Mouse (Mus musculus) forebrain, embryonic 11.5 days (tissue): ENCODE data around the gene Pold1. TPM values are rescaled to one million over a fixed set of nuclear protein-coding genes. Genes with fewer than 3 reads are reported as not detected.

Source experiments
- ATAC-seq: fragments of 200-750 bp; cut with Nextera tagmentation; replicated peaks from 2 replicates; pipeline ENCODE4 v1.8.0; 2017; ENCODE audit warnings: moderate TSS enrichment; ENCODE audit not compliant: low FRiP score
- DNase-seq: peaks from one replicate; pipeline ENCODE4 v3.0.0-alpha.2; 2017; ENCODE audit warnings: low spot score
- H3K27ac ChIP-seq: fragments of 300-500 bp; sonication (generic); 2 replicates; pipeline ENCODE4 v1.5.1; 2014; ENCODE audit warnings: low read depth, low read length
- H3K27me3 ChIP-seq: fragments of 300-500 bp; sonication (generic); 2 replicates; pipeline ENCODE4 v1.6.1; 2014; ENCODE audit warnings: mild to moderate bottlenecking, low read length, mixed read lengths; ENCODE audit not compliant: control insufficient read depth, insufficient read depth
- H3K36me3 ChIP-seq: fragments of 300-500 bp; sonication (generic); 2 replicates; pipeline ENCODE4 v1.6.1; 2014; ENCODE audit warnings: mild to moderate bottlenecking, low read length, moderate library complexity, mixed read lengths; ENCODE audit not compliant: control insufficient read depth, insufficient read depth
- H3K4me1 ChIP-seq: fragments of 300-500 bp; sonication (generic); replicated peaks from 2 replicates; pipeline ENCODE4 v1.6.1; 2014; ENCODE audit warnings: low read length, mixed read lengths; ENCODE audit not compliant: control insufficient read depth, insufficient read depth
- H3K4me2 ChIP-seq: fragments of 300-500 bp; sonication (generic); 2 replicates; pipeline ENCODE4 v1.6.1; 2014; ENCODE audit warnings: low read depth, mild to moderate bottlenecking, low read length, moderate library complexity, mixed read lengths; ENCODE audit not compliant: severe bottlenecking
- H3K4me3 ChIP-seq: fragments of 300-500 bp; sonication (generic); 2 replicates; pipeline ENCODE4 v1.5.1; 2014; ENCODE audit warnings: low read depth, low read length
- H3K9ac ChIP-seq: fragments of 300-500 bp; sonication (generic); 2 replicates; pipeline ENCODE4 v1.6.1; 2014; ENCODE audit warnings: low read length
- H3K9me3 ChIP-seq: fragments of 300-500 bp; sonication (generic); 2 replicates; pipeline ENCODE4 v1.6.1; 2016; ENCODE audit warnings: low read length, mixed read lengths; ENCODE audit not compliant: control insufficient read depth
- WGBS: fragments of 180-500 bp; shearing (Covaris S2); extraction: QIAGEN DNeasy Blood & Tissue Kit; methylation state at CpG from one replicate; pipeline ENCODE4 v1.1.7; 2014; 5-methylcytosine and 5-hydroxymethylcytosine counted together
- polyA plus RNA-seq: library from polyadenylated mRNA; unstranded; fragments of >200 nt; fragmentation: Nextera tagmentation; extraction: Ambion mirVana; gene quantifications from 2 replicates; pipeline ENCODE4 v1.2.1, GENCODE M21; 2014

Pold1 gene
- polyA plus RNA-seq, 1 experiment from 2014 or later = 133 TPM

- Histone ChIP-seq H3K27me3 (no peaks in the 10 kb centered on the region), H3K27ac (no peak overlapping the region), H3K9me3 (no peaks in the 10 kb centered on the region), H3K4me1 (no peaks in the 10 kb centered on the region), H3K4me2 (no peak overlapping the region), H3K9ac (no peak overlapping the region), H3K36me3 (peaks cover 4% of the 10 kb centered on the region; the same call in 1 of the 2 replicates), H3K4me3 (no peak overlapping the region)
- no peak for ATAC-seq
- DNase-seq = no peak
- 94% methylated on average over 8 of the region's 8 CpGs for WGBS
These were observed 60.1 kb downstream of the Pold1 start for GRCm38 (mm10) chr7:44488545-44488944.

DNA sequence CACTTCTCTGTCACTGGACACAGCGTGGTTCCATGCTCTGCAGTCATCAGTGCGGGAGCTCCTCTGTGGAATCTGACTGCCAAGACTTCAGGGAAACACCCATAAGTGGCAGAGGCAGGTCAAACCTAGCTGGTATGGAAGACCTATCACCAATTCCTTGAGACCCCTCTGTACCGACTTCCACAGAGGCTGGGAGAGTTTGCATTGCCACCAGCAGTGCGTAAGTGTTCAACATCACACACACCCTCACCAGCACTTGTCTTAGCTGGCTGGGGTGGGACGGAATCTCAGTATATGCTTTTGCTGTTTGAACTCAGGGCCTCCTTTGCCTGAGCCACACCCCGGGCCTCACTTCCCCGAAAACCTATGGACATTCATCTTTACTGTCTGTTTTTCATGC lies 60.7 kb downstream of the Pold1 start:
- H3K36me3 ChIP-seq = peaks cover 4% of the 10 kb centered on the region; the same call in 1 of the 2 replicates
- no peak overlapping the region for H3K4me2 ChIP-seq
- no peak overlapping the region for H3K27ac ChIP-seq
- DNase-seq = no peak
- no peaks in the 10 kb centered on the region for H3K27me3 ChIP-seq
- WGBS = 82% methylated on average over 7 of the region's 7 CpGs
- no peak for ATAC-seq
- no peaks in the 10 kb centered on the region for H3K4me1 ChIP-seq
- H3K9me3 ChIP-seq = no peaks in the 10 kb centered on the region
- H3K4me3 ChIP-seq = no peak overlapping the region
- H3K9ac ChIP-seq = no peak overlapping the region

GRCm38 (mm10) chr7:44486927-44487575 lies 61.6 kb downstream of the Pold1 start:
- H3K4me2 ChIP-seq = no peak overlapping the region
- 62% methylated on average over 13 of the region's 13 CpGs for WGBS
- DNase-seq (peak; percentile 53), ATAC-seq (no peak)
- H3K4me3 ChIP-seq = no peak overlapping the region
- H3K4me1 ChIP-seq = no peaks in the 10 kb centered on the region
- peaks cover 4% of the 10 kb centered on the region; the same call in 1 of the 2 replicates for H3K36me3 ChIP-seq
- no peak overlapping the region; the same call in 1 of the 2 replicates for H3K9ac ChIP-seq
- H3K27ac ChIP-seq = no peak overlapping the region
- H3K9me3 ChIP-seq = no peaks in the 10 kb centered on the region
- no peaks in the 10 kb centered on the region for H3K27me3 ChIP-seq

- H3K27ac ChIP-seq = no peak overlapping the region
- no peak overlapping the region for H3K4me2 ChIP-seq
- H3K4me3 ChIP-seq = no peak overlapping the region
- H3K9me3 ChIP-seq = no peaks in the 10 kb centered on the region
- H3K27me3 ChIP-seq = no peaks in the 10 kb centered on the region
- H3K36me3 ChIP-seq = no peaks in the 10 kb centered on the region
- ATAC-seq = no peak
- DNase-seq = peak; percentile 46
- H3K4me1 ChIP-seq = no peaks in the 10 kb centered on the region
- H3K9ac ChIP-seq = no peak overlapping the region
- WGBS = 70% methylated on average over 7 of the region's 7 CpGs
These were observed 63.0 kb downstream of the Pold1 start for GRCm38 (mm10) chr7:44485572-44486195.

DNA sequence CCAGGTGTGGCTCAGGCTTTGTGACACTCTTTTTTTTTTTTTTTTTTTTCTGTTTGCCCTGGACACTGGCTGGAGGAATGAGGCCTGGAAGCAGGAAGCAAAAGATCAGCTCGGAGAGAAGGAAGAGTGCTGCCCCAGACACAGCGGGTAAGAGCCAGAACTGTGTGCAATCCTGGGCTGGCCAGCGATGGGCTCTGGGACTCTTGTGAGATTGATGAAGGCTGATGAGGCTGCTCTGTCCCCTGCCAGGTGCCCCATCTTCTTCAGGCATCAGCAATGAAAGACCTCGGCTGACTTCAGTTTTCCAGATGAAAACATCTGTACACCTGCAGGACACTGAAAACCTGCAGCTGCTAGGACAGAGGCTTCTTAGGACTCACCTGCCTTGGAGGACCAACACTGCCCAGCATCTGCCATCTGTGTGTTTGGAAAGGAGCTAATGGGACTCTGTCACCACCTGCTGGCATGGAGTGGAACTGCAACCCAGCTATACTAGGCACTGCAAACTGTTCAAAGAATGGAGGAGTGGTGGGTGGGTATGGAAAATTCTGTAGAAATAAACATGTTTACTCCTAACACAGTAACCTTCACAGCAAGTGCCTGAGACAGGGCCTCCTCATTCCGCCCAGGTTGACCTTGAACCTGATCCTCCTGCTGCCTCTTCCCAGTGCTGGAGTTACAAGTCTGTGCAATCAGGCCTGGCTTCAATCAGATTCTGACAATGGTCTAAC lies 63.6 kb downstream of the Pold1 start:
- Histone ChIP-seq H3K27me3 (no peaks in the 10 kb centered on the region), H3K4me3 (no peak overlapping the region), H3K27ac (no peak overlapping the region), H3K4me1 (no peaks in the 10 kb centered on the region), H3K4me2 (no peak overlapping the region), H3K36me3 (no peaks in the 10 kb centered on the region), H3K9ac (no peak overlapping the region), H3K9me3 (no peaks in the 10 kb centered on the region)
- WGBS = 35% methylated on average over 5 of the region's 5 CpGs
- ATAC-seq (peak; percentile 84), DNase-seq (peak; percentile 91)

DNA sequence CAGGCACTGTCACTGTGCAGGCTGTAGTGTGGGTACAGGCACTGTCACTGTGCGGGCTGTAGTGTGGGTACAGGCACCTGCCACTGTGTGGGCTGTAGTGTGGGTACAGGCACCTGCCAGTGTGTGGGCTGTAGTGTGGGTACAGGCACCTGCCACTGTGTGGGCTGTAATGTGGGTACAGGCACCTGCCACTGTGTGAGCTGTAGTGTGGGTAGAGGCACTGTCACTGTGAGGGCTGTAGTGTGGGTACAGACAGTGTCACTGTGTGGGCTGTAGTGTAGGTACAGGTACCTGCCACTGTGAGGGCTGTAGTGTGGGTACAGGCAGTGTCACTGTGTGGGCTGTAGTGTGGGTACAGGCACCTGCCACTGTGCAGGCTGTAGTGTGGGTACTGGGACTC lies 64.5 kb downstream of the Pold1 start:
- H3K27ac ChIP-seq = no peak overlapping the region
- WGBS = 100% methylated on average over 1 of the region's 1 CpGs
- H3K36me3 ChIP-seq = no peaks in the 10 kb centered on the region
- no peak overlapping the region for H3K9ac ChIP-seq
- H3K27me3 ChIP-seq = no peaks in the 10 kb centered on the region
- no peaks in the 10 kb centered on the region for H3K4me1 ChIP-seq
- ATAC-seq = no peak
- H3K4me2 ChIP-seq = no peak overlapping the region
- DNase-seq = peak; percentile 48
- H3K9me3 ChIP-seq = no peaks in the 10 kb centered on the region
- H3K4me3 ChIP-seq = no peak overlapping the region

DNA sequence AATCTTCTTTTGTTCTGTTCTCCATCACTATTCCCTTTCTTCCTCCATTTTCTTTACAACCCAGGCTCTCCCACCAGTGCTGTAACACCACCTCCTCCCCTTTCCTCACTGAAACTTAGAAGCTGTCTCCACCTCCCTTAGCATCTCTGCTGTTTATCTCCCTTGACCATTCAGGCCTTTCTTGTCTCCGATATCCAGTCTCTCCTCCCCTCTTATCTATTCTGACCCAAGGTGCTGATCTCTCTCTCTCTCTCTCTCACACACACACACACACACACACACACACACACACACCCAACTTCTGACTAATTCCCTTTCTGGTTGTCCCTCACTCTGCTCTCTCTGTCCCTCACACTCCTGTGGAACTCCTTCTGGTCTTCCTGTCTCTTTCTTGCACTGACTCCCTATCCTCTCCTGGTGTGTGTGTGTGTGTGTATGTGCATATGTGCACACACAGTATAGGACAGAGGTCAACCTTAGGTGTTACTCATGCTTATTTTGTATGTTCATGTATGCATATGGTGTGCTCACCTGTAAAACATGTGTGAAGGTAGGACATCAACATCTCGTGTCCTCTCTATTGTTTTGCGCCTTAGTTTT lies 65.7 kb downstream of the Pold1 start:
- H3K9me3 ChIP-seq = no peaks in the 10 kb centered on the region
- H3K27ac ChIP-seq = no peak overlapping the region
- 75% methylated on average over 3 of the region's 3 CpGs for WGBS
- ATAC-seq (no peak), DNase-seq (no peak)
- no peak overlapping the region for H3K4me3 ChIP-seq
- no peaks in the 10 kb centered on the region for H3K4me1 ChIP-seq
- no peak overlapping the region for H3K9ac ChIP-seq
- no peaks in the 10 kb centered on the region for H3K27me3 ChIP-seq
- H3K36me3 ChIP-seq = no peaks in the 10 kb centered on the region
- H3K4me2 ChIP-seq = no peak overlapping the region
